Mouse (Mus musculus) ovary, adult 18-20 months (tissue): ENCODE results near the gene Mapk1ip1.

ENCODE experiments used
- DNase-seq: peaks from one replicate; pipeline ENCODE4 v3.0.0; 2022; ENCODE audit warnings: low spot score, mixed read lengths

Mapk1ip1 gene

DNA sequence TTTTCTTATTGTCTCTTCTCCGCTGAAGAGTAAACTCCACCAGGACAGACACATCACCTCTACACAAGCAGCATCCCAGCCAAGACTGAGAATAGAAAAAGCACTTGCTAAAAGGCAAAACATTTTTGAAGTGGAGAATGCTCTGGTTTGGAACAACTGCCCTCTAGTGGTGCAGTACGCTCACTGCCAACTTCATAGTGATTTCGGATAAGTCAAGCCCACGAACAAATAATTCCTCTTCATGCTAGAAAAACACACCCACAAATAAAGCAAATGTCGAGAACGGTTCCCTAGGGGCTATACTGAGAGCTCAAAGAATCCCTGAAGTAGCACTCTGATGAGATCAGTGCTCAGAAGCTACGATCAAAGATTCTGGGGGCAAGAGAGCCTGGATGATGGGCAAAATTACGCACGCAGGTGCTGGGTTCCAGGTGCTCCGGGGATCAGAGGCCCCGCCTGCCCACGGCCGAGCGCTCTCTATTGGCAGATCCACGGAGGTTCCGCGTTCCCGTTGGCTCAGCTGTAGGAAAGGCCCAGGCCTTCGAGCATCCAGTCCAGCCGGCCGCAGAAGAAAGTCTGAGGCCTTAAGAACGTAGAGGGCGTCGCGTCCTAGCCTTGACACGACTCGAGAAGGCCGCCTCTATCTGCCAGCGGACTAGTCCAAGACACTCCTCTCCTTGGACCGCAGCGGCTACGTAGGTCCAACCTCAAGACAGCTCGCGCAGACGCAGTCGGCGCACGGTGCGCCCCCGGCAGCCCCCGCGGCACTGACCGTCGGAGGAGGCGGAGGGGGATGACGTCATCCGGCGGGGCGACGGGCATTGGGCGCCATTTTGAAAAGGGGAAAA is at the start of gene Mapk1ip1, which contains the start of gene Ppp2r2d:
Gene Mapk1ip1 (minus strand): TSS at position 730 of the 848 bp plus-strand sequence.
Gene Ppp2r2d (plus strand): TSS at position 536 of the 848 bp plus-strand sequence.
- DNase-seq = peak; percentile 97

- DNase-seq = no peak
Measured at GRCm38 (mm10) chr7:138885365-138886289, 39.6 kb upstream of the Mapk1ip1 start.

GRCm38 (mm10) chr7:138883724-138884123 is 37.7 kb upstream of the Mapk1ip1 start:
- no peak for DNase-seq

DNA sequence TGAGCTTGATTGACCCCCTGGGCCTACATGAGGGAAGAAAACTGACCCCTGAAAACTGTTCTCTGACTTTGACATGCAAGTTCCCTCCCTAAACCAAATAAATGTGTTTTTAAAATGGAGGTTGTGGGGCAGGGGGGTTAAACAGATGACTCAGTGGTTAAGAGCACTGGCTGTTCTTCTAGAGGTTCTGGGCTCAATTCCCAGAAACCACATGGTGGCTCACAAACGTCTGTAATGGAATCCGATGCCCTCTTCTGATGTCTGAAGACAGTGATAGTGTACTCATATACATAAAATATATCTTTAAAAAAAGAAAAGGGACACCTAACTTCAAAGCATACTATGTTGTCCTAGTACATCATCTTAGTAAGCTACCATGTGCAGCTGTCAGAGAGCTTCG is 29.0 kb upstream of the Mapk1ip1 start:
- DNase-seq = no peak

DNA sequence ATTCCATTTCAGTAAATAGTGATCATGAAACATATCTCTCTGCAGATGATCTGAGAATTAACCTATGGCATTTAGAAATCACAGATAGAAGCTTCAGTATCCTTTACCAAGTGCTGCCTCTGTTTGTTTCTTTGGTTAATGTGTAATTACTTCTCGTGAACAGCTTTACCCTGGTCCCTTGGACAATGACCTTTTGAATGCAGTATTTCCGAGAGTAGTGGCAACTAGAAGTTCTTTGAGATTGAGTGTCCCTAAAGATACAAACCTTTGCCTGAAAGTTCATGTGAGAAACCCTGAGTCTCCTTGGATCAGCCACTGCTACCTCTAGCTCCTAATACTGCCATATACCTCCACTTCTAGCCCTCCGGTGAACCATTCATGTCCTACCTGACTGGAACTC is 26.9 kb upstream of the Mapk1ip1 start:
- DNase-seq = no peak

- DNase-seq = no peak
Measured at GRCm38 (mm10) chr7:138868316-138868715, 22.2 kb upstream of the Mapk1ip1 start.

DNA sequence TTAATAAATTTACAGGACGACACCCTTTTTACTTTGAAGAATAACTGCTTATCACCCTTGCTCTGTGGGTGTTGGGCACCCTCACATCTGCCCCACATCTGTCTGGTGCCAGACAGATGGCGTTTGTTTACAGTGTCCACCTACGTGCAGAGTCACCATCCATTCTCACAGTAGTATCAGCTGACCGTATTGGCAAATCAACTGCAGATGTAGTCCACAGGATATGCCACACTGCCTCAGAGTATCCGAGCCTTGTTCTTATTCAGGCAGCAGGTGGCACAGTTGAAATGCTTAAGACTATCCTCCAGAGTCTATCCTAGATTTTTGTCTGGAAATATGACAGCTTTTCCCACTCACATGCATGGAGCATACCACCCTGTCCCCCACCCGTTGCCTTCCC is 21.2 kb upstream of the Mapk1ip1 start:
- no peak for DNase-seq

- no peak for DNase-seq
Measured at GRCm38 (mm10) chr7:138864776-138865175, 18.7 kb upstream of the Mapk1ip1 start.

DNA sequence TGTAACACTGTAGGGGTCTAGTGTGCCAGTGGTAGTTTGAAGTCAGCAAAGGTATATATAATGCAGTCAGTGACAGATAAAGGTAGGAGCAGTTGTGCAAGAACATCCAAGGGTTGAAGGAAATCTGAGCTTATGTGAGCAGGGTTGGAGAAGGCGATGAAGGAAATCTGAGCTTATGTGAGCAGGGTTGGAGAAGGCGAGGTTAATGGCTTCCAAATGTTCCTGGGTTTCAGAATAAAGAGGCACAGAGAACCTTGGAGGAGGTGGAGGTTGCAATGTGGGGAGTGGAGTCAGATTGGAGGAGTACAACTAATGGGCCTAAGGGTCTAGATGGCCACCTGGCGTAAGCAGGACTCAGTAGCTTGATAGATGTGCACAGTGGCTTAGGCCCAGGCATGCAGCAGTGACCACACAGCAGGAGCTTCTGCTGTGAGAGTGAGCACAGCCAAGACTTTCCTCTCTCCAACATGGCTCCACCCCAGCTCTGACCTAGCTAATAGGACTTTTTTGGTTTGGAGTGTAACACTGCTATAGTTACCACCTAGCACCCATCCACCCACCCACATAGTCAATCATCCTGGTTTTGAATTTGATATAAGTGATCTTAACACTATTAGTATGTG is 18.0 kb upstream of the Mapk1ip1 start:
- DNase-seq = no peak

DNA sequence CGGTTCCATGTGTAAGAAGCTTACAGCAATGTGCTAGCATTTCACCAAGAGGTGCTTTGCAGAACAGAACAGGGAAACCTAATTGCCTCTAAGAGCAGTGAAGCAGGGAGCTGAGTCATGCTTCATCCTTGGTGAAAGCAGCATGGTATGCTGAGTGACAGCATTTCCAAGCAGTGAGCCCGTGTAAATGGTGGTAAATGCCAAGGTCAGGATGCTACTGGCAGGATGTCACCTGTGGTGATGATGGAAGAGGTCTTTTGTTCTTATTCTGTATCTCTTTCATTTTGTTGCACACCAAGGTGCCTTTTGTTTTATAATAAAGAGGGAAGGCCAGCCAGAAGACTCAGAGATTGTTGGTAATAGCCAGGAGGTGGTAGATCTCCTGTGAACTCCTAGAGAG is 10.6 kb upstream of the Mapk1ip1 start:
- no peak for DNase-seq

DNA sequence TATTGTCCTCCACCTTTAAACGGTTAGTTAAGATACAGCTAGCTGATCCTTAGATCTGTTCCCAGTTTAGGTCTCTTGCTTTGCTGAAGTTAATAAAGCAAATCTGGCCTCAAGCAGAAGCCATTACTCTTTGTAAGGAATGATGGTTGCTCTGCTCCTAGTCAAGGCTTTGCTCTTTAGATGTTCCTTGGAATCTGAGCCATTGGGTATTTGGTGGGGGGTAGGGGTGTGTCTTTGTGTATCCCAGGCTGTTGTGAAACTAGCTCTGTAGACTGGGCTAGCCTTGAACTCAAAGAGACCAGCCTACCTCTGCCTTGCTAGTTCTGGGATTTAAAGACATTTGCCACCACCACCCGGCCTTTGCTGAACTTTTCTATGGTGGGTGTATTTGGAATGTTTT is 8.1 kb upstream of the Mapk1ip1 start:
- no peak for DNase-seq

GRCm38 (mm10) chr7:138853417-138854031 is 7.5 kb upstream of the Mapk1ip1 start:
- no peak for DNase-seq

GRCm38 (mm10) chr7:138850083-138850482 is 4.0 kb upstream of the Mapk1ip1 start:
- no peak for DNase-seq

- no peak for DNase-seq
Measured at GRCm38 (mm10) chr7:138848028-138848920, 2.2 kb upstream of the Mapk1ip1 start.

DNA sequence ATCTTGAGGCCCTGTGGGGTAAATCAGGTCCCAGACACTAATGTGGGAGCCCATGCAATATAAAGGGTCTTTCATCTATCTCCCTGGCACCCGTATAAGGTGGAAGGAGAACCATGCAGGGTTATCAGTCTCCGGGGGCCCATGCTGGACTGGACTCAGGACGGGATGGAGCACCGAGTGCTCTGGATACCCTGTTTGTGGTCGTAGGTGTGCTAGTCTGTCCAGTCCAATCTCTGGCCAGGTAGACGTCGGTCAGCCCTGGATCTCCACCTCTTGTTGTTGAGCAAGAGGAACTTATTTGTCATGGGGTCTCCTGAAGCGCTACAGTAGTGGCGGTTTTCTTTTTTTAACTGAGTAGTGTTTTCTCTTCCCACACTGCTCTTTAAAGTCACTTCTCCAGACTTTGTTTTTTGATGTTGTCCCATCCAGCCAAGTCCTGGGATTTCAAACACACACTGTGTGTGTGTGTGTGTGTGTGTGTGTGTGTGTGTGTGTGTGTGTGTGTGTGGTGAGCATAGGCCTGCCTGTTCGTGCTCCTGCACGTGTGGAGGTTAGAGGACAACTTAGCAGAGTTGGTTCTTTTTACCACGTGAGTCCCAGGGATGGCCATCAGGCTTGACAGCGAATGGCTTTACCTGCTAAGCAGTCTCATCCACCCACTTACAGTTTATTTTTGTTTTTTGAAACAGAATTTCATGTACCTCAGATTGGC is 1.4 kb upstream of the Mapk1ip1 start:
- DNase-seq = no peak

- DNase-seq = peak; percentile 16
Measured at GRCm38 (mm10) chr7:138846502-138846991, 474 bp upstream of the Mapk1ip1 start.

GRCm38 (mm10) chr7:138845111-138845510 is 962 bp downstream of the Mapk1ip1 start:
- no peak for DNase-seq

GRCm38 (mm10) chr7:138843421-138843820 is 2.7 kb downstream of the Mapk1ip1 start:
- DNase-seq = no peak

- no peak for DNase-seq
Measured at GRCm38 (mm10) chr7:138841436-138842151, 4.5 kb downstream of the Mapk1ip1 start.
